Mouse (Mus musculus): ENCODE measurements around the gene Smyd3. TPM values are rescaled to one million over a fixed set of nuclear protein-coding genes. Genes with fewer than 3 reads are reported as not detected.

The Smyd3 gene
- polyA plus RNA-seq, 1 experiment: 19.9 TPM

DNA sequence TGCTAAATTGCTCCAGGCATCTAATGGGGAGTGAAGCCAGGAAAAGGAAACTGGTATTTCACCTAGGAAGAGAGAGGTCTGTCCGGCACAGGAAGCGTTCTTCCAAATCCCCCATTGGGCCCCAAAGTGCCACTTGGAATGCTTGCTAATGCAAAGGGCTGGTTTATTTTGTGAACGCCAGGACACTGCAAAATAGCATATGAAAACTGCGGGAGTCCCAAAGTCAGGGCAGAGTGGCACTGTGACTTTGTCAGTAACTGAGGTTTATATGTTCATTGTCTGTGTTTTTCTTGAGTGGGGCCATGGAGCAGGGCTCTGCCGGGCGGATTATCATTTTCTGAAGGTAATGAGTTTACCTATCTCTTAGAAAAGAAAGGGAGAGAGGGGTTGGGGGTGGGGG, 526.8 kb downstream of the Smyd3 start:
- no peak for TF ChIP-seq POLR2A (IDR thresholded peaks at IDR 0.05; ENCODE audit: borderline replicate concordance, low read depth, low read length)
- TF ChIP-seq CTCF (IDR thresholded peaks at IDR 0.05; ENCODE audit: low read depth, low read length): no peak
- peaks cover 7% of the 10 kb centered on the region for H3K4me1 ChIP-seq (ENCODE audit: control insufficient read depth, insufficient read depth, low read length)
- H3K27ac ChIP-seq (ENCODE audit: insufficient read depth, low read depth, low read length): no peak overlapping the region
- no peak overlapping the region for H3K4me3 ChIP-seq (ENCODE audit: insufficient read depth, low read length)

DNA sequence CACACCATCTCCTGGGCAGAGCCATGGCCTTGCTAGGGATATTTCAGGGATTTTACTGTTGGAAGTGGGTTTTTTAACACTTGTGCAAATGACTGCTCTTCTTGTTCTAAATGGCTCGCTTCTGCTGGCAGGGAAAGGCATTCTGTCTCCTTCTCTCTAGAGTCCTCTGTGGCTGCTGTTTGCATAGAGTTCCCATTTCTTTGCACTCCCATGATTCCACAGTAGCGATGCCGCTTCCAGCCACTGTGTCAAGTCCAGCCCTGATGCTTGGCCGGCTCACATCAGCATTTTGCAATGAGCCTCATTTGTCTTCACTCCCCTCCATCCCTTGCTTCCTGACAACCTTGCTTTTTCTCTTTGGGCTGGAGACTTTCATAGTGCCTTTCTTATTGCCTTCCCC, 528.4 kb downstream of the Smyd3 start:
- H3K4me1 ChIP-seq (ENCODE audit: control insufficient read depth, insufficient read depth, low read length): peaks cover 7% of the 10 kb centered on the region
- TF ChIP-seq CTCF (IDR thresholded peaks at IDR 0.05; ENCODE audit: low read depth, low read length): no peak
- no peak for TF ChIP-seq POLR2A (IDR thresholded peaks at IDR 0.05; ENCODE audit: borderline replicate concordance, low read depth, low read length)

DNA sequence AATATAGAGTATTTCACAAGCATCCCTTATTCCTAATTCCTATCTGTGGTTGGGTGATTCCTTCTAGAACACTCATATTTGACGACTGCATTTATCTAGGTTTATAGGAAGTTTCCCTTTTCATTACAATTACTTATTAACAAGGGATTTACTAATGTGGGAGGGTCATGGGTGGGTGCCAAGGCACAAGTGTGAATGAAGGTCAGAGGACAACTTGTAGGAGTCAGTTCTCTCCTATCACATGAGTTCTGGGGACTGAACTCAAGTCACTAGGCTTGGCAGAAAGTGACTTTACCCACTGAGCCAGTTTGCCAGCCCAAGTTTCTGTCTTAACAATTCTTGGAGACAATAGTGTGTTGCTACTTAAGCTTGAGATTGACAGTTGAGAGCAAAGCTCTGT, 529.7 kb downstream of the Smyd3 start:
- TF ChIP-seq CTCF (IDR thresholded peaks at IDR 0.05; ENCODE audit: low read depth, low read length) (no peak), POLR2A (IDR thresholded peaks at IDR 0.05; ENCODE audit: borderline replicate concordance, low read depth, low read length) (no peak)
- H3K4me1 ChIP-seq (ENCODE audit: control insufficient read depth, insufficient read depth, low read length): peaks cover 7% of the 10 kb centered on the region
- H3K27ac ChIP-seq (ENCODE audit: insufficient read depth, low read depth, low read length): no peak overlapping the region
- no peak overlapping the region for H3K4me3 ChIP-seq (ENCODE audit: insufficient read depth, low read length)

More for the DNA sequence above, 528.4 kb downstream of the Smyd3 start:
- no peak overlapping the region for H3K4me3 ChIP-seq (ENCODE audit: insufficient read depth, low read length)
- no peak overlapping the region for H3K27ac ChIP-seq (ENCODE audit: insufficient read depth, low read depth, low read length)

DNA sequence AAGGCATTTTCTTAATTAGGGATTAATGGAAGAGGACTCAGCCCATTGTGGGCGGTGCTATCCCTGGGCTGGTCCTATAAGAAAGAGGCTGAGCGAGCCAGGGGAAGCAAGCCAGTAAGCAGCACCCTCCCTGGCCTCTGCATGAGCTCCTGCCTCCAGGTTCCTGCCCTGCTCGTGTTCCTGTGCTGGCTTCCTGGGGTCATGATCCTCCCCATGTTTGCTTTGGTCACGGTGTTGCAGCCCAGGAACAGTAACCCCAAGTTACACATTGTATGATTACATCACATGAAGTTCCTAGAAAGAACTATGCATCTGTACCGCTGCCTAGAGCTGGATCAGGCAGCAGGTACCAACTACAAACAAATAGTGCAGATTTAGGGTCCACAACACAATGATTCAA, 536.2 kb downstream of the Smyd3 start:
- no peak overlapping the region for H3K4me3 ChIP-seq (ENCODE audit: insufficient read depth, low read length)
- no peak overlapping the region for H3K27ac ChIP-seq (ENCODE audit: insufficient read depth, low read depth, low read length)
- no peaks in the 10 kb centered on the region for H3K4me1 ChIP-seq (ENCODE audit: control insufficient read depth, insufficient read depth, low read length)
- TF ChIP-seq POLR2A (IDR thresholded peaks at IDR 0.05; ENCODE audit: borderline replicate concordance, low read depth, low read length) (no peak), CTCF (IDR thresholded peaks at IDR 0.05; ENCODE audit: low read depth, low read length) (no peak)

DNA sequence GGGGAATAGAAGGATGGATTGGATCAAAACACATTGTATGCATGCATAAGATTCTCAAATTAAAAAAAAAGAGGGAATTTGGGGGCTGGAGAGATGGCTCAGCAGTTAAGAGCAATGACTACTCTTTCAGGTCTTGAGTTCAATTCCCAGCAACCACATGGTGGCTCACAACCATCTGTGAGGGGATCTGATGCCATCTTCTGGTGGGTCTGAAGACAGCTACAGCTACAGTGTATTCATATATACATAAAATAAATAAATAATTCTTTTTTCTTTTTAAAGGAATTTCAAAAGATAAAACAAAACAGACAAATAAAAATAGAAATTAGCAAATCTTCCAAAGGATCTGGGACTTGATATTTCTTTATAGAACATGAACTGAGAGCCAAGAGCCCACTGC, 537.7 kb downstream of the Smyd3 start:
- no peak overlapping the region for H3K4me3 ChIP-seq (ENCODE audit: insufficient read depth, low read length)
- H3K4me1 ChIP-seq (ENCODE audit: control insufficient read depth, insufficient read depth, low read length): no peaks in the 10 kb centered on the region
- H3K27ac ChIP-seq (ENCODE audit: insufficient read depth, low read depth, low read length): no peak overlapping the region
- TF ChIP-seq CTCF (IDR thresholded peaks at IDR 0.05; ENCODE audit: low read depth, low read length) (no peak), POLR2A (IDR thresholded peaks at IDR 0.05; ENCODE audit: borderline replicate concordance, low read depth, low read length) (no peak)

GRCm38 (mm10) chr1:178978617-178979245, 539.1 kb downstream of the Smyd3 start:
- no peak overlapping the region for H3K4me3 ChIP-seq (ENCODE audit: insufficient read depth, low read length)
- H3K4me1 ChIP-seq (ENCODE audit: control insufficient read depth, insufficient read depth, low read length): no peaks in the 10 kb centered on the region
- H3K27ac ChIP-seq (ENCODE audit: insufficient read depth, low read depth, low read length): no peak overlapping the region
- TF ChIP-seq POLR2A (IDR thresholded peaks at IDR 0.05; ENCODE audit: borderline replicate concordance, low read depth, low read length) (no peak), CTCF (IDR thresholded peaks at IDR 0.05; ENCODE audit: low read depth, low read length) (no peak)

GRCm38 (mm10) chr1:178972055-178972454, 545.8 kb downstream of the Smyd3 start:
- H3K4me1 ChIP-seq (ENCODE audit: control insufficient read depth, insufficient read depth, low read length): no peaks in the 10 kb centered on the region
- no peak overlapping the region for H3K27ac ChIP-seq (ENCODE audit: insufficient read depth, low read depth, low read length)
- TF ChIP-seq CTCF (IDR thresholded peaks at IDR 0.05; ENCODE audit: low read depth, low read length): no peak
- no peak for TF ChIP-seq POLR2A (IDR thresholded peaks at IDR 0.05; ENCODE audit: borderline replicate concordance, low read depth, low read length)
- no peak overlapping the region for H3K4me3 ChIP-seq (ENCODE audit: insufficient read depth, low read length)

GRCm38 (mm10) chr1:178961661-178962060, 556.2 kb downstream of the Smyd3 start:
- H3K4me1 ChIP-seq (ENCODE audit: control insufficient read depth, insufficient read depth, low read length): no peaks in the 10 kb centered on the region
- H3K27ac ChIP-seq (ENCODE audit: insufficient read depth, low read depth, low read length): no peak overlapping the region
- no peak overlapping the region for H3K4me3 ChIP-seq (ENCODE audit: insufficient read depth, low read length)
- TF ChIP-seq CTCF (IDR thresholded peaks at IDR 0.05; ENCODE audit: low read depth, low read length): no peak
- no peak for TF ChIP-seq POLR2A (IDR thresholded peaks at IDR 0.05; ENCODE audit: borderline replicate concordance, low read depth, low read length)

- TF ChIP-seq CTCF (IDR thresholded peaks at IDR 0.05; ENCODE audit: low read depth, low read length) (peak; percentile 69), POLR2A (IDR thresholded peaks at IDR 0.05; ENCODE audit: borderline replicate concordance, low read depth, low read length) (no peak)
- Histone ChIP-seq H3K4me3 (ENCODE audit: insufficient read depth, low read length) (no peak overlapping the region), H3K4me1 (ENCODE audit: control insufficient read depth, insufficient read depth, low read length) (no peaks in the 10 kb centered on the region), H3K27ac (ENCODE audit: insufficient read depth, low read depth, low read length) (no peak overlapping the region)
These were observed 557.8 kb downstream of the Smyd3 start for GRCm38 (mm10) chr1:178960015-178960559.

GRCm38 (mm10) chr1:178958641-178959040, 559.2 kb downstream of the Smyd3 start:
- Histone ChIP-seq H3K4me3 (ENCODE audit: insufficient read depth, low read length) (no peak overlapping the region), H3K27ac (ENCODE audit: insufficient read depth, low read depth, low read length) (no peak overlapping the region), H3K4me1 (ENCODE audit: control insufficient read depth, insufficient read depth, low read length) (no peaks in the 10 kb centered on the region)
- no peak for TF ChIP-seq POLR2A (IDR thresholded peaks at IDR 0.05; ENCODE audit: borderline replicate concordance, low read depth, low read length)
- no peak for TF ChIP-seq CTCF (IDR thresholded peaks at IDR 0.05; ENCODE audit: low read depth, low read length)

All from bone marrow macrophage, adult 2 months (primary cell).